Mouse (Mus musculus): Measurements from ENCODE around the gene Arhgap30.

Gene Arhgap30

GRCm38 (mm10) chr1:171388376-171389102 is at the start of gene Arhgap30:
Gene Arhgap30, plus strand, starts transcription at chr1:171388954.
- DNase-seq: peak; percentile 25

- no peak for DNase-seq
Measured at GRCm38 (mm10) chr1:171342262-171343207, 46.2 kb upstream of the Arhgap30 start.

- no peak for DNase-seq
Measured at GRCm38 (mm10) chr1:171343922-171344677, 44.7 kb upstream of the Arhgap30 start.

GRCm38 (mm10) chr1:171344715-171345114 is 44.0 kb upstream of the Arhgap30 start:
- no peak for DNase-seq

- peak; percentile 90 for DNase-seq
Measured at GRCm38 (mm10) chr1:171345225-171346094, 43.3 kb upstream of the Arhgap30 start, which contains the start of the genes Nit1 and Pfdn2. Gene Nit1, minus strand, starts transcription at chr1:171345646. Gene Pfdn2, plus strand, starts transcription at chr1:171345670.

- DNase-seq: no peak
Measured at GRCm38 (mm10) chr1:171346095-171346450, 42.7 kb upstream of the Arhgap30 start.

GRCm38 (mm10) chr1:171348665-171349064 is 40.1 kb upstream of the Arhgap30 start:
- no peak for DNase-seq

- DNase-seq: no peak
Measured at GRCm38 (mm10) chr1:171349210-171349609, 39.5 kb upstream of the Arhgap30 start.

GRCm38 (mm10) chr1:171355812-171356340 is 32.9 kb upstream of the Arhgap30 start:
- no peak for DNase-seq

- no peak for DNase-seq
Measured at GRCm38 (mm10) chr1:171356814-171357213, 31.9 kb upstream of the Arhgap30 start.

- DNase-seq: no peak
Measured at GRCm38 (mm10) chr1:171358421-171358820, 30.3 kb upstream of the Arhgap30 start.

- DNase-seq: peak; percentile 47
Measured at GRCm38 (mm10) chr1:171360253-171360652, 28.5 kb upstream of the Arhgap30 start.

- DNase-seq: peak; percentile 89
Measured at GRCm38 (mm10) chr1:171360656-171361055, 28.1 kb upstream of the Arhgap30 start, which contains the start of gene Klhdc9. Gene Klhdc9, minus strand, starts transcription at chr1:171360798.

- peak; percentile 65 for DNase-seq
Measured at GRCm38 (mm10) chr1:171361106-171362103, 27.3 kb upstream of the Arhgap30 start.

GRCm38 (mm10) chr1:171365934-171366333 is 22.8 kb upstream of the Arhgap30 start:
- no peak for DNase-seq

- DNase-seq: no peak
Measured at GRCm38 (mm10) chr1:171369845-171370556, 18.8 kb upstream of the Arhgap30 start, which contains the start of gene Nectin4. Gene Nectin4, plus strand, starts transcription at chr1:171370099.

GRCm38 (mm10) chr1:171372880-171373279 is 15.9 kb upstream of the Arhgap30 start:
- DNase-seq: no peak

- DNase-seq: no peak
Measured at GRCm38 (mm10) chr1:171373946-171374345, 14.8 kb upstream of the Arhgap30 start.

GRCm38 (mm10) chr1:171375646-171376097 is 13.1 kb upstream of the Arhgap30 start:
- DNase-seq: no peak

Data from right cerebral cortex, postnatal 14 days (tissue).